Mouse (Mus musculus) erythroblast, embryonic 14.5 days (primary cell): ENCODE results near the gene Zdhhc13. TPM values are rescaled to one million over a fixed set of nuclear protein-coding genes. Genes with fewer than 3 reads are reported as not detected.

ENCODE experiments used
- H3K27me3 ChIP-seq: 2 replicates; pipeline ENCODE4 v1.6.1; 2012; ENCODE audit warnings: inconsistent platforms; ENCODE audit not compliant: control insufficient read depth
- H3K36me3 ChIP-seq: 2 replicates; pipeline ENCODE4 v1.6.1; 2012; ENCODE audit warnings: mild to moderate bottlenecking, inconsistent platforms; ENCODE audit not compliant: control insufficient read depth
- H3K4me1 ChIP-seq: 2 replicates; pipeline ENCODE4 v1.6.1; 2012; ENCODE audit warnings: inconsistent platforms; ENCODE audit not compliant: control insufficient read depth
- H3K4me3 ChIP-seq: replicated peaks from 2 replicates; pipeline ENCODE3; 2012; ENCODE audit warnings: moderate library complexity, mild to moderate bottlenecking, inconsistent platforms
- H3K9me3 ChIP-seq: 2 replicates; pipeline ENCODE4 v1.6.1; 2012; ENCODE audit warnings: low read length, inconsistent platforms, mixed read lengths; ENCODE audit not compliant: control insufficient read depth
- GATA1 ChIP-seq: IDR thresholded peaks from 2 replicates; pipeline ENCODE4 v1.6.1; 2012; ENCODE audit warnings: low read length, inconsistent platforms, mixed read lengths
- TAL1 ChIP-seq: IDR thresholded peaks from 3 replicates; pipeline ENCODE4 v1.6.1; 2012; ENCODE audit warnings: low read length, inconsistent platforms, mixed read lengths
- polyA plus RNA-seq: library from polyadenylated mRNA; stranded (reverse); fragments of >175 nt; gene quantifications from 2 replicates; pipeline ENCODE4 v1.2.3, GENCODE M21; 2012

Zdhhc13 gene
- polyA plus RNA-seq, 1 experiment = 0.08 TPM

- no peak overlapping the region for H3K4me3 ChIP-seq
- H3K4me1 ChIP-seq = no peaks in the 10 kb centered on the region
- no peak for TF ChIP-seq TAL1
- no peak for TF ChIP-seq GATA1
- H3K27me3 ChIP-seq = no peaks in the 10 kb centered on the region
- no peaks in the 10 kb centered on the region for H3K36me3 ChIP-seq
- H3K9me3 ChIP-seq = no peaks in the 10 kb centered on the region
Observed at GRCm38 (mm10) chr7:48834371-48834970, 45.7 kb downstream of the Zdhhc13 start.

- H3K27me3 ChIP-seq = no peaks in the 10 kb centered on the region
- no peaks in the 10 kb centered on the region for H3K36me3 ChIP-seq
- H3K9me3 ChIP-seq = no peaks in the 10 kb centered on the region
- no peak overlapping the region for H3K4me3 ChIP-seq
- TF ChIP-seq TAL1 (no peak), GATA1 (no peak)
- no peaks in the 10 kb centered on the region for H3K4me1 ChIP-seq
Observed at GRCm38 (mm10) chr7:48834989-48835626, 46.3 kb downstream of the Zdhhc13 start.

- TF ChIP-seq TAL1 (no peak), GATA1 (no peak)
- no peaks in the 10 kb centered on the region for H3K4me1 ChIP-seq
- H3K4me3 ChIP-seq = no peak overlapping the region
- no peaks in the 10 kb centered on the region for H3K9me3 ChIP-seq
- H3K27me3 ChIP-seq = no peaks in the 10 kb centered on the region
- no peaks in the 10 kb centered on the region for H3K36me3 ChIP-seq
Observed at GRCm38 (mm10) chr7:48836949-48837348, 48.1 kb downstream of the Zdhhc13 start.

- TF ChIP-seq GATA1 = no peak
- TF ChIP-seq TAL1 = no peak
- Histone ChIP-seq H3K9me3 (no peaks in the 10 kb centered on the region), H3K36me3 (no peaks in the 10 kb centered on the region), H3K27me3 (no peaks in the 10 kb centered on the region), H3K4me1 (no peaks in the 10 kb centered on the region), H3K4me3 (no peak overlapping the region)
Observed at GRCm38 (mm10) chr7:48838434-48838833, 49.6 kb downstream of the Zdhhc13 start.

GRCm38 (mm10) chr7:48840545-48840944 lies 51.7 kb downstream of the Zdhhc13 start:
- TF ChIP-seq TAL1 (no peak), GATA1 (no peak)
- H3K9me3 ChIP-seq = no peaks in the 10 kb centered on the region
- no peaks in the 10 kb centered on the region for H3K4me1 ChIP-seq
- H3K4me3 ChIP-seq = no peak overlapping the region
- no peaks in the 10 kb centered on the region for H3K36me3 ChIP-seq
- H3K27me3 ChIP-seq = no peaks in the 10 kb centered on the region

- Histone ChIP-seq H3K9me3 (no peaks in the 10 kb centered on the region), H3K4me3 (no peak overlapping the region), H3K27me3 (no peaks in the 10 kb centered on the region), H3K4me1 (no peaks in the 10 kb centered on the region), H3K36me3 (no peaks in the 10 kb centered on the region)
- TF ChIP-seq GATA1 (no peak), TAL1 (no peak)
Observed at GRCm38 (mm10) chr7:48841538-48841937, 52.7 kb downstream of the Zdhhc13 start.

GRCm38 (mm10) chr7:48842353-48842752 lies 53.5 kb downstream of the Zdhhc13 start:
- Histone ChIP-seq H3K27me3 (no peaks in the 10 kb centered on the region), H3K36me3 (no peaks in the 10 kb centered on the region), H3K9me3 (no peaks in the 10 kb centered on the region), H3K4me1 (no peaks in the 10 kb centered on the region), H3K4me3 (no peak overlapping the region)
- TF ChIP-seq GATA1 (no peak), TAL1 (no peak)

- H3K36me3 ChIP-seq = no peaks in the 10 kb centered on the region
- H3K4me3 ChIP-seq = no peak overlapping the region
- no peaks in the 10 kb centered on the region; the same call in 1 of the 2 replicates for H3K27me3 ChIP-seq
- no peaks in the 10 kb centered on the region for H3K9me3 ChIP-seq
- no peak for TF ChIP-seq TAL1
- no peak for TF ChIP-seq GATA1
- H3K4me1 ChIP-seq = no peaks in the 10 kb centered on the region
Observed at GRCm38 (mm10) chr7:48843541-48843940, 54.7 kb downstream of the Zdhhc13 start.

- no peak overlapping the region for H3K4me3 ChIP-seq
- TF ChIP-seq TAL1 (no peak), GATA1 (no peak)
- no peaks in the 10 kb centered on the region for H3K9me3 ChIP-seq
- H3K36me3 ChIP-seq = no peaks in the 10 kb centered on the region
- no peaks in the 10 kb centered on the region; the same call in 1 of the 2 replicates for H3K27me3 ChIP-seq
- H3K4me1 ChIP-seq = no peaks in the 10 kb centered on the region
Observed at GRCm38 (mm10) chr7:48845213-48845973, 56.6 kb downstream of the Zdhhc13 start.
